Mouse (Mus musculus): ENCODE results near the gene Myoz2. TPM values are rescaled to one million over a fixed set of nuclear protein-coding genes. Genes with fewer than 3 reads are reported as not detected.
A peak's percentile ranks its signal among the peaks of the same experiment; 100 is the strongest.

Myoz2 gene
- polyA plus RNA-seq, 1 experiment from 2014 or later: not detected

DNA sequence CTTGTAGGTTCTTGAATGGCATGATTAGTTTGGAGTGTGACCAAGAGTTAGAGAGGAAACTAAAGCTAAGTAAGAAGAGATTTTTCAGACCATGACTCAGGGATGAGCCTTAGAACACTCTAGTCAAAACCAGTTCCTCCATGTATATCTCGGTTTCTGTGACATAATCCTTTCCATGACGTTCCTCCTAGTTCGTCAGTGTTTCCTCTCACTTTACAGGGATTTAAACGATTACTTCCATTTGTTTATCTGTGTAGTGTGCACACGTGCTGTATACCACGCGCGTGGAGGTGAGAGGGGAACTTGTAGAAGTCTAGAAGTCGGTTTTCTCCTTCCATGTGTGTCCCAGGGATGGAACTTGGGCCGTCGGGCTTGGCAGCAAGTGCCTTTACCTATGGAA, 47.9 kb downstream of the Myoz2 start:
- no peaks in the 10 kb centered on the region for H3K9me3 ChIP-seq (replicated peaks; ENCODE audit: control insufficient read depth, low read length)
- no peaks in the 10 kb centered on the region for H3K27me3 ChIP-seq (replicated peaks; ENCODE audit: control insufficient read depth, insufficient read depth, low read length)
- 94% methylated on average over 11 of the region's 11 CpGs for WGBS
- H3K27ac ChIP-seq (ENCODE audit: low read depth, low read length): no peak overlapping the region
- peaks cover 3% of the 10 kb centered on the region; the same call in 1 of the 2 replicates for H3K4me1 ChIP-seq (ENCODE audit: control insufficient read depth, insufficient read depth, low read length)
- H3K4me2 ChIP-seq (ENCODE audit: low read length): no peak overlapping the region
- DNase-seq (ENCODE audit: low spot score) (no peak), ATAC-seq (no peak)
- H3K4me3 ChIP-seq (ENCODE audit: low read depth, low read length): no peak overlapping the region
- no peak overlapping the region for H3K9ac ChIP-seq (ENCODE audit: low read length)
- H3K36me3 ChIP-seq (ENCODE audit: control insufficient read depth, insufficient read depth, low read length): no peaks in the 10 kb centered on the region

- H3K36me3 ChIP-seq (ENCODE audit: control insufficient read depth, insufficient read depth, low read length): no peaks in the 10 kb centered on the region
- no peak overlapping the region for H3K4me3 ChIP-seq (ENCODE audit: low read depth, low read length)
- DNase-seq (ENCODE audit: low spot score): no peak
- H3K4me1 ChIP-seq (ENCODE audit: control insufficient read depth, insufficient read depth, low read length): peaks cover 3% of the 10 kb centered on the region; the same call in 1 of the 2 replicates
- no peak overlapping the region for H3K9ac ChIP-seq (ENCODE audit: low read length)
- H3K4me2 ChIP-seq (ENCODE audit: low read length): no peak overlapping the region
- WGBS: 76% methylated on average over 1 of the region's 1 CpGs
- H3K9me3 ChIP-seq (replicated peaks; ENCODE audit: control insufficient read depth, low read length): no peaks in the 10 kb centered on the region
- no peak overlapping the region for H3K27ac ChIP-seq (ENCODE audit: low read depth, low read length)
- ATAC-seq: no peak
- H3K27me3 ChIP-seq (replicated peaks; ENCODE audit: control insufficient read depth, insufficient read depth, low read length): no peaks in the 10 kb centered on the region
These were observed 48.4 kb downstream of the Myoz2 start for GRCm38 (mm10) chr3:122986386-122986785.

DNA sequence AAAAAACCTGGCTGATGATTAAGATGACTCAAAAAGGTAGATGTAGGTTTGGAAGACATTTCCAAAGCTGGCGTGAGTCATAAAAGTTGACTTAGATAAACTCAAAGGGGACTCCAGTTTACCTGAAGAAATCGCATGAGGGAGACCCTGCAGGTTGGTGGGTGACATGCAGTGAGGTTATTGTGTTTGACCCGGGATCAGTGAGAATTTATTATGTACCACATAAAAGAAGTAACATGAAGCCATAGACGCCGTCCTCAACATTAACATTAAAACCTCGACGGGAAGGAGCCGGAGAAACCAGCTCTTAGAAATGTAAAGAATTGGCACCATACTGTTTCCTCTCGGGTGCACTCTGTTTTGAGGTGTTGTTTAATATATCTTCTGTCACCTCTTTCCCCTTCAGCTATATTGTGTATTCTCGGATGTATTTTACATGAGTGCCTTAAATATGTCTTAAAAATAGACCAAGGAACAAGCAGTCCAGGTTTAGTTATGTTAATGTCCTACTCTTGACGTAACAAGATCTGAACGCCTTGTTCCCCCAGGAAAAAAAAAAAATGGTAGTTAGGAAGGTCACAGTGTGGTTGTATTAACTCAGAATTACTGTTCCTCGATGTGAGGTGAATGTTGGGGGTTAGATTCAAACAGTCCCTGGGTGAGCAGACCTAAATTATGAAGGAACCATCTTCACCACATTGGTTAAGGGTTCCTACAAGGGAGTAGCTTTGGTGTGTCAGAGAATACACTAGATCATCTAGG, 49.5 kb downstream of the Myoz2 start:
- peak overlapping the region; percentile 51 for H3K4me2 ChIP-seq (ENCODE audit: low read length)
- 12% methylated on average over 13 of the region's 13 CpGs for WGBS
- peak overlapping the region; percentile 92 for H3K9ac ChIP-seq (ENCODE audit: low read length)
- no peak overlapping the region for H3K27ac ChIP-seq (ENCODE audit: low read depth, low read length)
- H3K4me3 ChIP-seq (ENCODE audit: low read depth, low read length): peak overlapping the region; percentile 79
- H3K4me1 ChIP-seq (ENCODE audit: control insufficient read depth, insufficient read depth, low read length): peaks cover 3% of the 10 kb centered on the region; the same call in 1 of the 2 replicates
- DNase-seq (ENCODE audit: low spot score) (no peak), ATAC-seq (no peak)
- no peaks in the 10 kb centered on the region for H3K27me3 ChIP-seq (replicated peaks; ENCODE audit: control insufficient read depth, insufficient read depth, low read length)
- H3K36me3 ChIP-seq (ENCODE audit: control insufficient read depth, insufficient read depth, low read length): no peaks in the 10 kb centered on the region
- no peaks in the 10 kb centered on the region for H3K9me3 ChIP-seq (replicated peaks; ENCODE audit: control insufficient read depth, low read length)

DNA sequence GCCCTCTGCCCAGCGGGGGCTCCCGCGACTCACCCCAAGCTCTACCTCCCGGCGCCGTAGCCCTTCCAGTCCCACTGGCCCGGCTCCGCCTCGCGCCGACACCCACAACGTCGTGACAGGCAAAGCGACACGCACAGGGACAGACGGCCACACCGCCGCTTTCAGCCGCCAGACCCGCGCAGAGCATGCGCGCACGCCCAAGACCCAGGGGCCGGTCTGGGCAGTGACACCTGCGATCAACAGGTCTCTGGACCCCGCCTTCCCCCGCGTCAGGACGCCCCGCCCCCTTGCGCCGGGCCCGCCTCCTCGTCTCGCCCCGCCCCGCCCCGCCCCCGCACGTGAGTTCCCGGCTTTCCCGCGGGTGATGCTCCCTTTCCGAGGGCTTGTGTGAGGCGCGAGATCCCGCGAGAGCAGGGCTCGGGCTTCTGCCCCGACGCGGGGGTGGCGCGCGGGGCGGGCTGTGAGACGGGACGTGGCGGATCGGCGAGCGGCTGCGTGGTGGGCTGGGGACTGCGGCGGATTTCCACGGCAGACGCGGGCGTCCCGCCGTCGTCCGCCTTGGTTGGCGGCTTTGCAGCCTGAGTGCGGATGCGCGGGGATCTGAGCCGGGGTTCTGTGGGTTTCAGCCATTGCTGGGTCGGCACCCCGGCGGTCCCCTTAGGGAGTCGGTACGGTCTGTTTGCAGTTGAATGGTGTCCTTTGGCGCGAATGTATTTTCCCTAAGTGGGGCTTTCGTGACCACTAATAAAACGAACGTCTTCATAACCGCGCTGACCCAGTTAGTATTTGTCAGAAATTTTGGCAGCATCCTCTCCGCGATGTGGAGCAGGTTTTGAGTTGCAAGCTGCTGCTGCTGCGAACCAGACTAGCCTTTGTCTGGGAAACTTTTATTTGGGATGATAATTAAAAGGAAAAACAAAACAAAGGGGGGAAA, 50.3 kb downstream of the Myoz2 start, which contains the start of gene Usp53:
Usp53 (minus strand) TSS at position 262 of the 934 bp plus-strand sequence.
- no peaks in the 10 kb centered on the region for H3K27me3 ChIP-seq (replicated peaks; ENCODE audit: control insufficient read depth, insufficient read depth, low read length)
- peak within 1 kb of the TSS; percentile 93 for H3K27ac ChIP-seq (ENCODE audit: low read depth, low read length)
- no peaks in the 10 kb centered on the region for H3K9me3 ChIP-seq (replicated peaks; ENCODE audit: control insufficient read depth, low read length)
- peaks cover 3% of the 10 kb centered on the region; the same call in 1 of the 2 replicates for H3K4me1 ChIP-seq (ENCODE audit: control insufficient read depth, insufficient read depth, low read length)
- peak; percentile 98 for ATAC-seq
- no peaks in the 10 kb centered on the region for H3K36me3 ChIP-seq (ENCODE audit: control insufficient read depth, insufficient read depth, low read length)
- DNase-seq (ENCODE audit: low spot score): peak; percentile 98
- H3K9ac ChIP-seq (ENCODE audit: low read length): peak within 1 kb of the TSS; percentile 92
- peak within 1 kb of the TSS; percentile 70 for H3K4me2 ChIP-seq (ENCODE audit: low read length)
- peak within 1 kb of the TSS; percentile 79 for H3K4me3 ChIP-seq (ENCODE audit: low read depth, low read length)
- WGBS: under 1% methylated on average over 75 of the region's 94 CpGs

DNA sequence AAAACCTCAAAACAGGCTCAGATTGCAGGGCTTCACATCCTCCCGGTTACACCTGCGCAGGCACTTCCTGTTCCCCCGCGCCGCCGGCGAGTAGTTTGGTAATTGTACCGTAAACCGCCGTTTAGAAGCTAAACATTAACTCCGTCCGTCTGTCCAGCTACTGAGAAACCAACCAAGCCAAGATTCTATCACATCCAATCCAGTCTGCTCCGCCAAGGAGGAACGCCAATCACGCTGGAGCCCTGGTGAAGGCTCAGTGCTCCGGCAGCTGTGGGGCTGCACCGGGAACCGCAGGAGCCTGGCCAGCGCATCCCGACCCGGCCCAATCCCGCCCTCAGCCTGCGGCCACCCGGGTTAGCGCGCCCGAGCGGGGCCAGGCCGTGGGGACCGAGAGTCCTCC, 51.0 kb downstream of the Myoz2 start:
- Histone ChIP-seq H3K27ac (ENCODE audit: low read depth, low read length) (peak overlapping the region; percentile 86), H3K4me3 (ENCODE audit: low read depth, low read length) (peak overlapping the region; percentile 79), H3K9ac (ENCODE audit: low read length) (peak overlapping the region; percentile 92), H3K4me2 (ENCODE audit: low read length) (peak overlapping the region; percentile 70), H3K36me3 (ENCODE audit: control insufficient read depth, insufficient read depth, low read length) (no peaks in the 10 kb centered on the region), H3K4me1 (ENCODE audit: control insufficient read depth, insufficient read depth, low read length) (peaks cover 3% of the 10 kb centered on the region; the same call in 1 of the 2 replicates), H3K27me3 (replicated peaks; ENCODE audit: control insufficient read depth, insufficient read depth, low read length) (no peaks in the 10 kb centered on the region), H3K9me3 (replicated peaks; ENCODE audit: control insufficient read depth, low read length) (no peaks in the 10 kb centered on the region)
- DNase-seq (ENCODE audit: low spot score): peak; percentile 79
- peak; percentile 80 for ATAC-seq
- WGBS: under 1% methylated on average over 30 of the region's 30 CpGs

DNA sequence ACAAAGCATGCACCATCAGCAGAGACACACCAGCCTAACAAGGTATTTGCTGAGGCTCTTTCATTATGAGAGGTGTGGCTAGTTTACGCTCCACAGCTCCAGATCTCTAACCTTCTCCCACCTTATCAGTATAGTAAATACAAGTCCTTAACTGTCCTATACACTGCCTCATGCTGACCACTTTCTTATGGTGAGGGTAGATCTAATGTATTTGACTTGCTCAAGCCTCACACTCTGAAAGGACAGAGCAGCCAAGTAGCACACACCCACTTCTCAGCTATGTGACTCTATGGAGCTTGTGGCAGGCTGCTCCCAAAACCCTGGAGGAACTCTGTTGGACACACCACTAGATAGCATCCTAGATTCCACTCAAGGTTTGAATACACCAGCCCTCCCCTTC, 58.9 kb downstream of the Myoz2 start:
- Histone ChIP-seq H3K4me2 (ENCODE audit: low read length) (no peak overlapping the region), H3K9me3 (replicated peaks; ENCODE audit: control insufficient read depth, low read length) (no peaks in the 10 kb centered on the region), H3K9ac (ENCODE audit: low read length) (no peak overlapping the region), H3K27me3 (replicated peaks; ENCODE audit: control insufficient read depth, insufficient read depth, low read length) (no peaks in the 10 kb centered on the region), H3K36me3 (ENCODE audit: control insufficient read depth, insufficient read depth, low read length) (no peaks in the 10 kb centered on the region), H3K4me3 (ENCODE audit: low read depth, low read length) (no peak overlapping the region), H3K4me1 (ENCODE audit: control insufficient read depth, insufficient read depth, low read length) (peaks cover 10% of the 10 kb centered on the region; the same call in 1 of the 2 replicates), H3K27ac (ENCODE audit: low read depth, low read length) (no peak overlapping the region)
- ATAC-seq: no peak
- 91% methylated on average over 1 of the region's 1 CpGs for WGBS
- DNase-seq (ENCODE audit: low spot score): no peak

DNA sequence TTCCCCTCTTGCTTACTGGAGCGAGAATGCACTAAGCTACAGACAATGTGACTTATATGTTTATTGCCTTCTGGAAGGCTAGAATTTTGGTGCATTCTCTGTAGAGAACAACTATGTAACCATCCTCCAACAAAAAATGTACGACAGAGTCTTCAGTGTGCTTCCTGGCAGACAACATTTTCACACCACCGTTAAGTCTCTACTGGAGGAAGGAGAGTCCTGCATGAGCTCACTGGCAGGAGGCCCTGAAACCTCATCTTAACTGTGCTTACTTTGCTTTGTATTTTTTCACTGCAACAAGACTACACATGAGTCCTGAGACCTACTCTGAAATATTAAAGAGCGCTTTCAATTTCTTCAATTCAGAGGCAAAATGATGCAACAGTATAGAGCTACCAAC, 59.5 kb downstream of the Myoz2 start:
- Histone ChIP-seq H3K36me3 (ENCODE audit: control insufficient read depth, insufficient read depth, low read length) (no peaks in the 10 kb centered on the region), H3K9ac (ENCODE audit: low read length) (no peak overlapping the region), H3K27me3 (replicated peaks; ENCODE audit: control insufficient read depth, insufficient read depth, low read length) (no peaks in the 10 kb centered on the region), H3K9me3 (replicated peaks; ENCODE audit: control insufficient read depth, low read length) (no peaks in the 10 kb centered on the region), H3K4me1 (ENCODE audit: control insufficient read depth, insufficient read depth, low read length) (peaks cover 10% of the 10 kb centered on the region; the same call in 1 of the 2 replicates), H3K4me3 (ENCODE audit: low read depth, low read length) (no peak overlapping the region), H3K27ac (ENCODE audit: low read depth, low read length) (no peak overlapping the region), H3K4me2 (ENCODE audit: low read length) (no peak overlapping the region)
- DNase-seq (ENCODE audit: low spot score): no peak
- 84% methylated on average over 4 of the region's 4 CpGs for WGBS
- peak; percentile 25; the same call in 1 of the 2 replicates for ATAC-seq

DNA sequence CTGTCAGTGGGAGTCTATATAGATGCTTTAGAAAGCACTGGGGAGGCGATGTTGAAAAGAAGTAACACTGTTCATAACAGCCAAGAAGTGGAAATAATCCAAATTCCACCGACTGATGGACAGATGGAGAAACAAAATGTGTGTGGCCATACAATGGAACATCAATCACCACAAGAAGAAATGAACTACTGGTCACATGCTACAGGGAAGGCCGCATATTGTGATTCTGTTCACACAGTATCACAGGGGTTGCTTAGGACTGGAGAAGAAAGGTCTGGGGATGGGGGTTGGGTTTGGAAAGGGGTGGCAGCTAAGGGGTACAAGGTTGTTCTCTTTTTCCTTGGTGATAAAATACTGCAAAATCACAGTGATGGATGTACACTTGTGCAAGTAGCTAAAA, 60.0 kb downstream of the Myoz2 start:
- peak; percentile 83 for ATAC-seq
- Histone ChIP-seq H3K9me3 (replicated peaks; ENCODE audit: control insufficient read depth, low read length) (no peaks in the 10 kb centered on the region), H3K27me3 (replicated peaks; ENCODE audit: control insufficient read depth, insufficient read depth, low read length) (no peaks in the 10 kb centered on the region), H3K36me3 (ENCODE audit: control insufficient read depth, insufficient read depth, low read length) (no peaks in the 10 kb centered on the region), H3K4me1 (ENCODE audit: control insufficient read depth, insufficient read depth, low read length) (peaks cover 10% of the 10 kb centered on the region; the same call in 1 of the 2 replicates), H3K4me2 (ENCODE audit: low read length) (no peak overlapping the region), H3K9ac (ENCODE audit: low read length) (no peak overlapping the region), H3K27ac (ENCODE audit: low read depth, low read length) (no peak overlapping the region), H3K4me3 (ENCODE audit: low read depth, low read length) (no peak overlapping the region)
- DNase-seq (ENCODE audit: low spot score): peak; percentile 43
- 36% methylated on average over 3 of the region's 3 CpGs for WGBS

Measured in forebrain, embryonic 14.5 days (tissue).